Mouse (Mus musculus): Measurements from ENCODE around the gene Gm26661. TPM values are rescaled to one million over a fixed set of nuclear protein-coding genes. Genes with fewer than 3 reads are reported as not detected.

The Gm26661 gene
- total and polyA plus RNA-seq, 3 experiments = not detected

GRCm38 (mm10) chr14:7749764-7750089 is 41.7 kb upstream of the Gm26661 start:
- Histone ChIP-seq H3K4me1 (ENCODE audit: control insufficient read depth in 1 of 2, insufficient read depth in 2 of 2, low read length in 2 of 2) (no peaks in the 10 kb centered on the region), H3K79me2 (ENCODE audit: control insufficient read depth, insufficient read depth, low read length, poor library complexity) (no peaks in the 10 kb centered on the region), H3K9ac (ENCODE audit: control insufficient read depth, low read depth, low read length, poor library complexity, severe bottlenecking) (no peak overlapping the region), H3K27ac (ENCODE audit: control insufficient read depth, low read depth, low read length) (no peak overlapping the region), H3K27me3 (ENCODE audit: control insufficient read depth in 1 of 2, insufficient read depth in 2 of 2, low read length in 2 of 2) (no peaks in the 10 kb centered on the region), H3K36me3 (ENCODE audit: control insufficient read depth in 1 of 2, insufficient read depth in 2 of 2, low read length in 2 of 2) (no peaks in the 10 kb centered on the region), H3K4me3 (ENCODE audit: control insufficient read depth in 1 of 2, insufficient read depth in 1 of 2, low read depth in 2 of 2, low read length in 2 of 2) (no peak overlapping the region), H3K9me3 (replicated peaks; ENCODE audit: insufficient read depth, low read length) (no peaks in the 10 kb centered on the region)
- DNase-seq (ENCODE audit: low read depth, low spot score) = no peak
- TF ChIP-seq MAX (IDR thresholded peaks at IDR 0.05; ENCODE audit: low read length) = no peak
- no peak for TF ChIP-seq UBTF (IDR thresholded peaks at IDR 0.05; ENCODE audit: borderline replicate concordance, insufficient read depth, low read depth, low read length)
- no peak for TF ChIP-seq USF2 (IDR thresholded peaks at IDR 0.05; ENCODE audit: borderline replicate concordance in 1 of 2, insufficient read depth in 1 of 2, low read depth in 1 of 2, low read length in 2 of 2)
- no peak for TF ChIP-seq GABPA (IDR thresholded peaks at IDR 0.05; ENCODE audit: low read depth, low read length)
- TF ChIP-seq MAFK (IDR thresholded peaks at IDR 0.05; ENCODE audit: borderline replicate concordance, low read depth, low read length) = no peak
- no peak for TF ChIP-seq MXI1 (IDR thresholded peaks at IDR 0.05; ENCODE audit: low read depth, low read length)
- TF ChIP-seq ZNF384 (IDR thresholded peaks at IDR 0.05; ENCODE audit: low read depth, low read length) = no peak
- TF ChIP-seq TCF12 (IDR thresholded peaks at IDR 0.05; ENCODE audit: low read depth, low read length) = no peak
- TF ChIP-seq ZMIZ1 (IDR thresholded peaks at IDR 0.05; ENCODE audit: low read depth, low read length) = no peak
- no peak for TF ChIP-seq USF1 (IDR thresholded peaks at IDR 0.05; ENCODE audit: low read depth, low read length)
- TF ChIP-seq MAZ (IDR thresholded peaks at IDR 0.05; ENCODE audit: low read depth, low read length) = no peak
- TF ChIP-seq RCOR1 (IDR thresholded peaks at IDR 0.05; ENCODE audit: low read depth, low read length) = no peak
- no peak for TF ChIP-seq MYC (IDR thresholded peaks at IDR 0.05; ENCODE audit: low read depth, low read length)
- no peak for TF ChIP-seq TAL1 (IDR thresholded peaks at IDR 0.05; ENCODE audit: low read length)
- TF ChIP-seq RAD21 (IDR thresholded peaks at IDR 0.05; ENCODE audit: low read depth, low read length) = no peak

GRCm38 (mm10) chr14:7765569-7766314 is 25.6 kb upstream of the Gm26661 start:
- DNase-seq (ENCODE audit: low read depth, low spot score) = peak; percentile 85
- Histone ChIP-seq H3K9ac (ENCODE audit: control insufficient read depth, low read depth, low read length, poor library complexity, severe bottlenecking) (no peak overlapping the region), H3K9me3 (replicated peaks; ENCODE audit: insufficient read depth, low read length) (no peaks in the 10 kb centered on the region), H3K36me3 (ENCODE audit: control insufficient read depth in 1 of 2, insufficient read depth in 2 of 2, low read length in 2 of 2) (no peaks in the 10 kb centered on the region; a peak in 1 of 4 replicates), H3K27ac (ENCODE audit: control insufficient read depth, low read depth, low read length) (no peak overlapping the region), H3K79me2 (ENCODE audit: control insufficient read depth, insufficient read depth, low read length, poor library complexity) (no peaks in the 10 kb centered on the region), H3K27me3 (ENCODE audit: control insufficient read depth in 1 of 2, insufficient read depth in 2 of 2, low read length in 2 of 2) (no peaks in the 10 kb centered on the region), H3K4me1 (ENCODE audit: control insufficient read depth in 1 of 2, insufficient read depth in 2 of 2, low read length in 2 of 2) (no peaks in the 10 kb centered on the region), H3K4me3 (ENCODE audit: control insufficient read depth in 1 of 2, insufficient read depth in 1 of 2, low read depth in 2 of 2, low read length in 2 of 2) (no peak overlapping the region)
- no peak for TF ChIP-seq MXI1 (IDR thresholded peaks at IDR 0.05; ENCODE audit: low read depth, low read length)
- TF ChIP-seq RCOR1 (IDR thresholded peaks at IDR 0.05; ENCODE audit: low read depth, low read length) = no peak
- peak; percentile 37; the same call in 1 of the 2 replicates for TF ChIP-seq ZNF384 (IDR thresholded peaks at IDR 0.05; ENCODE audit: low read depth, low read length)
- 0 out of 2 replicates have a peak, but pooled peaks have one; percentile 23 for TF ChIP-seq MYC (IDR thresholded peaks at IDR 0.05; ENCODE audit: low read depth, low read length)
- TF ChIP-seq ELF1 (IDR thresholded peaks at IDR 0.05; ENCODE audit: low read depth, low read length) = no peak
- no peak for TF ChIP-seq NRF1 (IDR thresholded peaks at IDR 0.05; ENCODE audit: insufficient read depth, low read depth, low read length, poor library complexity, severe bottlenecking)
- TF ChIP-seq CTCF (IDR thresholded peaks at IDR 0.05 in 2 of 3, conservative IDR thresholded peaks at IDR 0.05 in 1 of 3; ENCODE audit: control insufficient read depth in 1 of 3, insufficient read depth in 1 of 3, low read depth in 2 of 3, low read length in 3 of 3, poor library complexity in 1 of 3, severe bottlenecking in 1 of 3) = peak; percentile 66 to 98 (median 94)
- peak; percentile 68 for TF ChIP-seq SMC3 (IDR thresholded peaks at IDR 0.05; ENCODE audit: low read depth, low read length)
- TF ChIP-seq BHLHE40 (IDR thresholded peaks at IDR 0.05; ENCODE audit: borderline replicate concordance, low read depth, low read length) = no peak
- TF ChIP-seq MAX (IDR thresholded peaks at IDR 0.05; ENCODE audit: low read length) = peak; percentile 53; the same call in 1 of the 2 replicates
- TF ChIP-seq SIN3A (IDR thresholded peaks at IDR 0.05; ENCODE audit: low read length) = no peak
- no peak for TF ChIP-seq USF1 (IDR thresholded peaks at IDR 0.05; ENCODE audit: low read depth, low read length)
- no peak for TF ChIP-seq UBTF (IDR thresholded peaks at IDR 0.05; ENCODE audit: borderline replicate concordance, insufficient read depth, low read depth, low read length)
- TF ChIP-seq JUND (IDR thresholded peaks at IDR 0.05; ENCODE audit: low read depth, low read length) = no peak
- no peak for TF ChIP-seq TCF12 (IDR thresholded peaks at IDR 0.05; ENCODE audit: low read depth, low read length)
- TF ChIP-seq MAFK (IDR thresholded peaks at IDR 0.05; ENCODE audit: borderline replicate concordance, low read depth, low read length) = no peak
- TF ChIP-seq HCFC1 (IDR thresholded peaks at IDR 0.05; ENCODE audit: low read depth, low read length) = 0 out of 2 replicates have a peak, but pooled peaks have one; percentile 39
- TF ChIP-seq ZKSCAN1 (IDR thresholded peaks at IDR 0.05; ENCODE audit: low read depth, low read length) = no peak
- TF ChIP-seq MEF2A (IDR thresholded peaks at IDR 0.05; ENCODE audit: extremely low read depth, insufficient replicate concordance, low read depth, low read length, poor library complexity, severe bottlenecking) = no peak
- no peak for TF ChIP-seq TAL1 (IDR thresholded peaks at IDR 0.05; ENCODE audit: low read length)
- TF ChIP-seq GATA1 (IDR thresholded peaks at IDR 0.05; ENCODE audit: low read depth, low read length) = no peak
- no peak for TF ChIP-seq ETS1 (IDR thresholded peaks at IDR 0.05; ENCODE audit: low read depth, low read length)
